Mouse (Mus musculus): ENCODE data around the gene Ap5z1.

GRCm38 (mm10) chr5:142502414-142502813 lies 38.7 kb downstream of the Ap5z1 start:
- TF ChIP-seq GATA1 (IDR thresholded peaks at IDR 0.05; ENCODE audit: borderline replicate concordance, low read length) (no peak), FLI1 (IDR thresholded peaks at IDR 0.05; ENCODE audit: low read length) (no peak)
